Mouse (Mus musculus): ENCODE measurements around the gene Sox2. TPM values are rescaled to one million over a fixed set of nuclear protein-coding genes. Genes with fewer than 3 reads are reported as not detected.

Sox2 gene
- polyA plus RNA-seq (2015; fragmentation: Nextera tagmentation; extraction: Ambion mirVana): 0.08 and 0.10 TPM in 2 replicates

DNA sequence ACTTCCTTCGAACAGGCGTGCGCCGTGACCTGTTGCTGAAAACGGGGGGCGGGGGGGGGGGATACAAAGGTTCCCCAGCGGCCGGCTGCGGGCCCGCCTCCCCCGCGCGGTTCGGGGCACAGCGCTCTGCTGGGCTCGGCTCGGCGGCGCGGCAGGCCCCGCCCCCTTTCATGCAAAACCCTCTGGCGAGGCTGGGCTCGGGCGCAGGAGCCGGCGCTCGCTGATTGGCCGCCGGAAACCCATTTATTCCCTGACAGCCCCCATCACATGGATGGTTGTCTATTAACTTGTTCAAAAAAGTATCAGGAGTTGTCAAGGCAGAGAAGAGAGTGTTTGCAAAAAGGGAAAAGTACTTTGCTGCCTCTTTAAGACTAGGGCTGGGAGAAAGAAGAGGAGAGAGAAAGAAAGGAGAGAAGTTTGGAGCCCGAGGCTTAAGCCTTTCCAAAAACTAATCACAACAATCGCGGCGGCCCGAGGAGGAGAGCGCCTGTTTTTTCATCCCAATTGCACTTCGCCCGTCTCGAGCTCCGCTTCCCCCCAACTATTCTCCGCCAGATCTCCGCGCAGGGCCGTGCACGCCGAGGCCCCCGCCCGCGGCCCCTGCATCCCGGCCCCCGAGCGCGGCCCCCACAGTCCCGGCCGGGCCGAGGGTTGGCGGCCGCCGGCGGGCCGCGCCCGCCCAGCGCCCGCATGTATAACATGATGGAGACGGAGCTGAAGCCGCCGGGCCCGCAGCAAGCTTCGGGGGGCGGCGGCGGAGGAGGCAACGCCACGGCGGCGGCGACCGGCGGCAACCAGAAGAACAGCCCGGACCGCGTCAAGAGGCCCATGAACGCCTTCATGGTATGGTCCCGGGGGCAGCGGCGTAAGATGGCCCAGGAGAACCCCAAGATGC lies at the start of gene Sox2:
Gene Sox2 (plus strand): TSS at position 680 of the 895 bp plus-strand sequence.
- H3K4me3 ChIP-seq (replicated peaks): peak within 1 kb of the TSS; percentile 42
- no peak within 1 kb of the TSS for H3K9ac ChIP-seq
- H3K36me3 ChIP-seq: no peaks in the 10 kb centered on the region
- H3K27ac ChIP-seq: no peak within 1 kb of the TSS
- H3K27me3 ChIP-seq: peaks cover 93% of the 10 kb centered on the region
- peak; percentile 84 for ATAC-seq (replicated peaks; ENCODE audit: low FRiP score)
- under 1% methylated on average over 85 of the region's 86 CpGs for WGBS
- no peaks in the 10 kb centered on the region for H3K9me3 ChIP-seq (replicated peaks)
- H3K4me1 ChIP-seq: peaks cover 33% of the 10 kb centered on the region
- peak within 1 kb of the TSS; percentile 76 for H3K4me2 ChIP-seq

DNA sequence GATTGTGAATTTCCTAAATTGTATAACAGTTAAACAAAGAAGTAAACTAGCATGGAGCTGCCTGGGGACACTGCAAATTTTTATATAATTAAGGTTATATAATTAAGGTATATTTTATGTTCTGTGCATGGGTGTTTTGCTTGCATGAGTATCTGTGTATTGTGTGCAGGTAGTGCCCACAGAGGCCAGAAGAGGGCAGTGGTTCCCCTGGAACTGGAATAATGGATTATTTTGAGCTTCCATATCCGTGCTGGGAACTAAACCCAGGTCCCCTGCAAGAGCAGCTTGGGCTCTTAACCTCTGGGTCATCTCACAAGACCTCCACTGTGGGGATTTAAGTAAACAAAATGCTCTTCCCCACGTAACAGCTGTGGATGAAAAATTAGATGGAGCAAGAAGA lies 49.1 kb upstream of the Sox2 start:
- Histone ChIP-seq H3K9me3 (replicated peaks) (no peaks in the 10 kb centered on the region), H3K27ac (no peak overlapping the region), H3K27me3 (no peaks in the 10 kb centered on the region), H3K9ac (no peak overlapping the region), H3K4me1 (no peaks in the 10 kb centered on the region), H3K4me3 (replicated peaks) (no peak overlapping the region), H3K36me3 (no peaks in the 10 kb centered on the region), H3K4me2 (no peak overlapping the region)
- ATAC-seq (replicated peaks; ENCODE audit: low FRiP score): no peak
- 80% methylated on average over 2 of the region's 2 CpGs for WGBS

DNA sequence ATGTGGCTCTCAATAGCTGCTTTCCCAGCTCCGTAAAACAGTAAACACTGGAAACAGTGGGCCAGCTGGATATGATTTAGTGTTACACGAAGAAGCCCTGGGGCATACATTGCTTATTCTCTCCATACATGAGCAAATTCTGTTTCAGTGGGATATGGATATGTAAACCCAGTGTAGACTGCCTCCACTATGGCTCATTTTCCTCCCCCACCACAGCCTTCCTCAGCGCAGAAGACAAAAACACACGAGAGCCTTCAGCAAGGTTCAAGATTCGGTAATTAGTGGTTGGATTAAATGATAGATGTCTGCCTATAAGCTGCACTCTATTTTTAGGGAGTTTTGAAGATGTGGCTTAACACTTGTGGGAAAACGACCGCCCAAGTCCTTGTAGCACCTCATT lies 36.1 kb upstream of the Sox2 start:
- Histone ChIP-seq H3K4me1 (no peaks in the 10 kb centered on the region), H3K4me2 (no peak overlapping the region), H3K9ac (no peak overlapping the region), H3K27ac (no peak overlapping the region), H3K4me3 (replicated peaks) (no peak overlapping the region), H3K27me3 (no peaks in the 10 kb centered on the region), H3K36me3 (no peaks in the 10 kb centered on the region), H3K9me3 (replicated peaks) (no peaks in the 10 kb centered on the region)
- no peak for ATAC-seq (replicated peaks; ENCODE audit: low FRiP score)
- 88% methylated on average over 7 of the region's 7 CpGs for WGBS

DNA sequence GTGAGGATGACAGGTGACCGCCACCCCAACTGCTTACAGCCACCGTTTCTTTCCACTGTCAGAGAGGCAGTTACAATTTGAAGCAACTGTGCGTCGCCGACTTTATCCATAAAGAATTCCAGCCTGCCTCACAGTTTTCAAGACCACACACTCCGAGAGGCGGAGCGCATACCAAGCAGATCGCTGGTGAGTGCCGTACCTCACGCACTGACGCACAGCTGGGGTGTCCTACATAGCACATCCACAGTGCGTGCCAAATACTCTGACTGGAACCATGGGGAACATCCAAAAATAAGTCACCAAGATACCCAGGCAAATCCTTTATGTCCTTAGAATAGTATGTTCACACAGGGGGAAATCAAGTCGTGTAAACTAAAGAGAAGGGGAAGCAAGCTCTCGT lies 34.7 kb upstream of the Sox2 start:
- no peak for ATAC-seq (replicated peaks; ENCODE audit: low FRiP score)
- H3K4me3 ChIP-seq (replicated peaks): no peak overlapping the region
- H3K27ac ChIP-seq: no peak overlapping the region
- no peaks in the 10 kb centered on the region for H3K9me3 ChIP-seq (replicated peaks)
- H3K27me3 ChIP-seq: no peaks in the 10 kb centered on the region
- no peak overlapping the region for H3K9ac ChIP-seq
- no peak overlapping the region for H3K4me2 ChIP-seq
- H3K36me3 ChIP-seq: no peaks in the 10 kb centered on the region
- no peaks in the 10 kb centered on the region for H3K4me1 ChIP-seq
- WGBS: 77% methylated on average over 15 of the region's 15 CpGs

DNA sequence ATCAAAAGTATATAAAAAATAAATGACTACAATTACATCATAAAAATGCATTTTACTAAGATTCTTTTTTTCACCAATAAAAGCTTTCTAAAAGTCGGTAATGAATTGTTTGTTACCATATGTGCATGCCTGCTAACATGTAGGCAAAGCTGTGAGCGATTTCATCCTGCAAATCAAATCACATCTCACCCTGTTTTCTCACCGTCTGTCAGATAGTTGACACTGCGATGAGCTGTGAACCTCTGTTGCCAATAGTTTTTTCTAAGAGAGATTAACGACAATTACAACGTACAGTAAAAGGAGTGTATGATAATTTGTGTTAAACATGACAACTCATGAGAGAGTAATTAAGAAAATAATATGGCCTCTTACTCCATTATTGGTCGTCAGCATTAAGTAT lies 31.3 kb upstream of the Sox2 start:
- H3K4me1 ChIP-seq: no peaks in the 10 kb centered on the region
- no peaks in the 10 kb centered on the region for H3K27me3 ChIP-seq
- H3K9me3 ChIP-seq (replicated peaks): no peaks in the 10 kb centered on the region
- ATAC-seq (replicated peaks; ENCODE audit: low FRiP score): no peak
- H3K4me3 ChIP-seq (replicated peaks): no peak overlapping the region
- no peak overlapping the region for H3K4me2 ChIP-seq
- no peak overlapping the region for H3K27ac ChIP-seq
- no peaks in the 10 kb centered on the region for H3K36me3 ChIP-seq
- WGBS: 84% methylated on average over 7 of the region's 7 CpGs
- no peak overlapping the region for H3K9ac ChIP-seq

DNA sequence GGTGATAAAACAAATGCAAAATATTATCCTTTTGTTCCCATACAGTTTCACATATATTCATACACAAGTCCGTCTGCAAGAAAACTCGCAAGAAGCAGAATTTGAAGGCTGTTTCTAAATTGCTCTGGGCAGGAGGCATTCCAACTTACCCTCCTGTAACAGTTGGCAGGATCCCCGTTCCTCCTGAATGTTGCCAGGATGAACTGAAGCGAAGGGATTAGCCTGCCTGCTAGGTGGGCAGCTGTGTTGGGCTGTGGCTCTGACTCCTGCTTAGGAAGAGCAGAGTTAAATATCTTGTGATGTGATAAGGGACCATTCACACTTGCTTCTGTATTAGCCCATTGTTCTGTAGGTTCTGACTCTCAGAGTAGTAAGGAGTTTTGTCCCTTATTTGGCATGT lies 30.1 kb upstream of the Sox2 start:
- no peaks in the 10 kb centered on the region for H3K27me3 ChIP-seq
- 85% methylated on average over 4 of the region's 4 CpGs for WGBS
- H3K4me2 ChIP-seq: no peak overlapping the region
- no peak overlapping the region for H3K4me3 ChIP-seq (replicated peaks)
- no peak overlapping the region for H3K27ac ChIP-seq
- H3K36me3 ChIP-seq: no peaks in the 10 kb centered on the region
- ATAC-seq (replicated peaks; ENCODE audit: low FRiP score): no peak
- no peaks in the 10 kb centered on the region for H3K9me3 ChIP-seq (replicated peaks)
- H3K9ac ChIP-seq: no peak overlapping the region
- H3K4me1 ChIP-seq: no peaks in the 10 kb centered on the region

DNA sequence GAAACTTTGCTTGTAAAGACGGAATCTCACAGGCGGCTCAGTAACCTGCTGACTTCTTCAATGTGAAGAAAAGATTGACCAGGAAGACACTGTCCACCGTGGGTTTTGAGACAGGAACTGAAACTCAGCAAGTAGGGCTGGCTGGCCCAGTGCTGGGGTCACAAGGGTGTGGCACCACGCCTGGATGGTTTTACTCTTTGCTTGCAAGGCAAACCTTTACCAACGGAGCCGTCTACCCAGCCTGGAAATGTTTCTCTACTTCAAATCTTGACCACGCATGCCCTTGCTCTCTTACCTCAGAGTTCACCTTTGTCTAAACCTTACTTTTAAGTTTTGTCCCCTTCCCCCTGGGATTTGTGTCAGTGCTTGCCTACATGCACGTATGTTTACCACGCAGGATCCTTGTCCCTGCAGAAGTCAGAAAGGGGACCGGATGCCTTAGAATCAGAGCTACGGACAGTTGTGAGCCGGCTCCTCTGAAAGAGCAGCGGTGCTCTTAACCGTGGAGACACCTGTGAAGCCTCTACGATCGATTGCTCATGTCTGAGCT lies 25.4 kb upstream of the Sox2 start:
- WGBS: 86% methylated on average over 16 of the region's 16 CpGs
- H3K9me3 ChIP-seq (replicated peaks): no peaks in the 10 kb centered on the region
- H3K36me3 ChIP-seq: no peaks in the 10 kb centered on the region
- no peak for ATAC-seq (replicated peaks; ENCODE audit: low FRiP score)
- H3K4me2 ChIP-seq: no peak overlapping the region
- no peak overlapping the region for H3K27ac ChIP-seq
- H3K4me1 ChIP-seq: no peaks in the 10 kb centered on the region
- H3K4me3 ChIP-seq (replicated peaks): no peak overlapping the region
- no peak overlapping the region for H3K9ac ChIP-seq
- H3K27me3 ChIP-seq: no peaks in the 10 kb centered on the region

DNA sequence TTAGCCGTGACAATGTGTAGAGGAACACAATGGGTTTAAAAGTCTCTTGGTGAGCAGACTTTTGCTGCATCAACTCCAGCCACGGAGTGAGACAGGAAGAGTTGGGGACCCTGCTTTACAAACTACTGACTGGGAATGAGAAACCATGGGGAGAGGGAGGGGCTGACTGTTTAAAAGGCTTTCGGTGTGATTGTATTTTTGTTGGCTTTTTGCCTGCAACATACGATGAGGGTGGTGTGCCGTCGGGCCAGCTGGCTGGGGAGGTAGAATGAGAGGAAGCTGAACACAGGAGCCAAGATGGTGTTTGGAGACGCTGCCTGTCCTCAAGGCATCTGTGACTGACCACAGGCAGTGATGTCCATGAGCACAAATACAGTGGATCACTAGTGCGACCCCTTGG lies 23.7 kb upstream of the Sox2 start:
- Histone ChIP-seq H3K27ac (no peak overlapping the region), H3K9me3 (replicated peaks) (no peaks in the 10 kb centered on the region), H3K36me3 (no peaks in the 10 kb centered on the region), H3K27me3 (0 out of 2 replicates have a peak, but pooled peaks cover 3% of the 10 kb centered on the region), H3K4me2 (no peak overlapping the region), H3K9ac (no peak overlapping the region), H3K4me1 (no peaks in the 10 kb centered on the region), H3K4me3 (replicated peaks) (no peak overlapping the region)
- WGBS: 61% methylated on average over 8 of the region's 8 CpGs
- no peak for ATAC-seq (replicated peaks; ENCODE audit: low FRiP score)

DNA sequence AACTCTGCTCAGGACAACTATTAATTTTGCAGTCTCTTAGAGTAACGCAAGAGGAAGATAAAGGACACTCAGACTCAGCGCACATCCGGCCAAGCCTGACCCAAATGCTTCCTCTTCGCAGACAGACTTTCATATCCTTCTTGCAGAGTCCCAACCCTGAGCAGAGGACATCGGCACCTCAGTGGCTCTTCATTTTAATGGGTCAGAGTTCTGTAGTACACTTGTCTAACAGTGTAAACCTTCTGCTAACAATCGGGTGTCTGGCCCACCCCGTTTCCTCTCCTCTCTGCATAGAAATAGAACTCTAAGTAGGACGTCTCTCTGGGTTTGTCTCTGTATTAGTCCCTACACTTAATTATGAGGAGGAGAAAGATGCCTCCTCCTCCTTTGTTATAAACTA lies 20.2 kb upstream of the Sox2 start:
- H3K4me2 ChIP-seq: no peak overlapping the region
- 71% methylated on average over 8 of the region's 8 CpGs for WGBS
- H3K27me3 ChIP-seq: peaks cover 21% of the 10 kb centered on the region
- no peak for ATAC-seq (replicated peaks; ENCODE audit: low FRiP score)
- H3K9ac ChIP-seq: no peak overlapping the region
- no peaks in the 10 kb centered on the region for H3K36me3 ChIP-seq
- H3K27ac ChIP-seq: no peak overlapping the region
- H3K9me3 ChIP-seq (replicated peaks): no peaks in the 10 kb centered on the region
- H3K4me3 ChIP-seq (replicated peaks): no peak overlapping the region
- no peaks in the 10 kb centered on the region for H3K4me1 ChIP-seq

DNA sequence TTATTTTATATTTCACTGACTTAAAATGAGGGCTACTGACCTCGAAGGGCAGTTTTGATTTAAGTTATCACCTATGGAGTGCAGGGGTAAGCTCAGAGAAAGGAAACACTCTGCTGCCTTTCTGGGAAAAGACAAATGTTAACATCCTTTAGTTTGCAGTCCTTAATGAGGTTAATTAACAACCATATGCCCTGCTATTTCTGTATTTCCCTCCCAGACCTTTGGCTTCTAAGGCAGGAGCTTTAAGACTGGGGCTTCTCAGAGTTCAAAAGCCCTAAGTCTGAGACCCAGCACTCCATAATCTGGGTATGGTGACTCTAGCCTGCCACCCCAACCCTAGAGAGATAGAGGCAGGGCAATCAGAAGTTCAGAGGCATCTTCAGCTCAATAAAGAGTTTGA lies 19.5 kb upstream of the Sox2 start:
- 62% methylated on average over 1 of the region's 1 CpGs for WGBS
- H3K27ac ChIP-seq: no peak overlapping the region
- no peak overlapping the region for H3K4me2 ChIP-seq
- H3K9ac ChIP-seq: no peak overlapping the region
- H3K4me3 ChIP-seq (replicated peaks): no peak overlapping the region
- no peaks in the 10 kb centered on the region for H3K36me3 ChIP-seq
- H3K27me3 ChIP-seq: peaks cover 23% of the 10 kb centered on the region
- no peak for ATAC-seq (replicated peaks; ENCODE audit: low FRiP score)
- no peaks in the 10 kb centered on the region for H3K4me1 ChIP-seq
- no peaks in the 10 kb centered on the region for H3K9me3 ChIP-seq (replicated peaks)

DNA sequence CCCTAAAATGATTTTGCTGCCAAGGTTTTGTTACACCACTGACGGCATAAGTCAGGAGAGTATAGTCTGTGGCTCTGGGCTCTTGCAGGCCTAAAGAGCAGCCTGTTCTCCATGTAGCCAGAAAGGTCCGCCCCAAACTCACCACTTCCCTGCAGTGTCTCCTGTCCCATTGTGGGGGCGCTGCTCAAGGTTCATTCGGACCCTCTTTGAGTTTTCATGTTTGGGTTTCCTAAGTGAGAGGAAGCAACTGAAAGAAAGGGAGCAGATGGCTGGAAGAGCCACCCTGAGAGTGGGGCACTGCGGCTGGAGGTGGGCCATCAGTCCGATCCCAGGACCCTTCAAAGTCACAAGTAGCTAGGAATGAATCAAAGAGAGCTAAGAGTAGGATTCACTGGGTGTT lies 13.2 kb upstream of the Sox2 start:
- Histone ChIP-seq H3K4me1 (peaks cover 11% of the 10 kb centered on the region), H3K27me3 (peaks cover 80% of the 10 kb centered on the region), H3K9ac (no peak overlapping the region), H3K36me3 (no peaks in the 10 kb centered on the region), H3K4me3 (replicated peaks) (no peak overlapping the region), H3K4me2 (no peak overlapping the region), H3K9me3 (replicated peaks) (no peaks in the 10 kb centered on the region), H3K27ac (no peak overlapping the region)
- no peak for ATAC-seq (replicated peaks; ENCODE audit: low FRiP score)
- WGBS: 56% methylated on average over 6 of the region's 6 CpGs

DNA sequence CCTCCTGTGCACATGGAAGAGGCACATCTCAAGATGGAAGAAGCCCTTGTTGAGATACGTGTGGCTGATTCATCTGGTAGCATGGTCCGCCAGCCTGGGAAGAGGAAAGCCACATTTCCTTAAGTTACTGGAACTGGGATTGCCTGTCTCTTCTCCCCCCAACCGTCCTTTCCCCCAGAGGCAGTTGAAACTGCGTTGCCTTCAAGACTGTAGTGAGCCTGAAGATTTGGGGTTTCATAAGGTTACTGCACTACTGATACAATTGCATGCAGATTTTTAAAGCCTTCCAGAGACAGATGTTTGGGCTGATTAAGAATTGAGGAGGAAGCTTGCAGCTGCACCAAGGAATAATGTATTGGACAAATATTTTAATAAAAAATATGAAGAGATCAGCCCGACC lies 12.7 kb upstream of the Sox2 start:
- H3K4me3 ChIP-seq (replicated peaks): no peak overlapping the region
- no peak overlapping the region for H3K9ac ChIP-seq
- no peaks in the 10 kb centered on the region for H3K9me3 ChIP-seq (replicated peaks)
- no peak overlapping the region for H3K4me2 ChIP-seq
- H3K4me1 ChIP-seq: peaks cover 17% of the 10 kb centered on the region
- no peak for ATAC-seq (replicated peaks; ENCODE audit: low FRiP score)
- 51% methylated on average over 5 of the region's 5 CpGs for WGBS
- no peak overlapping the region for H3K27ac ChIP-seq
- H3K27me3 ChIP-seq: peaks cover 83% of the 10 kb centered on the region
- no peaks in the 10 kb centered on the region for H3K36me3 ChIP-seq
